16 mouse cellular contexts compared by ENCODE assay signal in the genomic region with DNA sequence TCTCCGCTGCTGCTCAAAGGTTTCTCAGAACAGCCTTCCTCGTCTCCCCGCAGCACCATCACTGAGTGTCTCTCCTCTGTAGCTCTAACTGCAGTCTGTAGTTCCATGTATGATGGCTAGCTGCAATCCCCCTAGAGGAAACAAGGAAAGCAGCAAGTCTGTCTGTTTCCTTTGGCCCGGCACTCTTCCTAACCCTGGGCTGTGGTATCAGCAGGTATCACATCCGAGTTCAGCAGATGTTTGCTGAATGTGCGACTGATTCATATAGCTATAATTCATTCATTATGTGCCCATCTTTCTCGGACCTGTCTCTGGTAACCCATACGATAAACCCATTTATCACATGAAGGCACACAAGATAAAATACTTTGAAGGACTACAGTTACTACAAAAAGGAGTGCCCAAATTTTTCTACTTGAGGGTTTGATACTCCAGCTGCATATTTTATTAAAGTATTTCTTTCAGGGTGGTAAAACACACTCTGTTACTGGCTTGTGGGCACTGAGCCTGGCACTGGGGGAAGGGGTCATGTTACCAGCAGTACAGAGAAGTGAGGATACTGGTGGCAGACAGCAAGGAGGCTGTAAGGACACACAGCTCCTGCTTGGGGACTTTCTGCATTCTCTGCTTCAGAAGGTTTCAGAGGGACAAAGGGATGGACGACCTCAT. TPM values are rescaled to one million over a fixed set of nuclear protein-coding genes. Genes with fewer than 3 reads are reported as not detected.
DNase-seq lines count a peak whose midpoint lies in the region; ATAC-seq lines count a peak whose summit lies in the region.
"Had no signal": no experiment of that assay in that cellular context is flagged by ENCODE, and none has a peak within 500 bp of the region (broad histone marks: within the 10 kb centered on the region; RNA-seq: fewer than 3 reads in every experiment).

No protein-coding gene starts in this region.

- no peaks in the 10 kb centered on the region for H3K36me3 ChIP-seq in heart, embryonic 12.5 days
- H3K36me3 ChIP-seq in liver, embryonic 12.5 days = no peaks in the 10 kb centered on the region
- H3K36me3 ChIP-seq: embryonic facial prominence, embryonic 13.5 days; limb, embryonic 15.5 days; midbrain, embryonic 12.5 days had no signal

- H3K27ac ChIP-seq in heart, embryonic 12.5 days (ENCODE audit: poor library complexity, severe bottlenecking) = no peak overlapping the region
- peak overlapping the region; percentile 88 for H3K27ac ChIP-seq in liver, embryonic 12.5 days
- H3K27ac ChIP-seq: embryonic facial prominence, embryonic 13.5 days; hindbrain, embryonic 14.5 days; limb, embryonic 15.5 days; midbrain, embryonic 12.5 days had no signal

- H3K4me3 ChIP-seq in heart, embryonic 12.5 days = no peak overlapping the region
- peak overlapping the region; percentile 4; the same call in 1 of the 2 replicates for H3K4me3 ChIP-seq in liver, embryonic 12.5 days
- H3K4me3 ChIP-seq: embryonic facial prominence, embryonic 13.5 days; limb, embryonic 15.5 days; midbrain, embryonic 12.5 days had no signal

- peaks cover 9% of the 10 kb centered on the region for H3K4me1 ChIP-seq in heart, embryonic 12.5 days (replicated peaks)
- peaks cover 56% of the 10 kb centered on the region for H3K4me1 ChIP-seq in liver, embryonic 12.5 days
- H3K4me1 ChIP-seq: embryonic facial prominence, embryonic 13.5 days; limb, embryonic 15.5 days; midbrain, embryonic 12.5 days had no signal

- WGBS in heart, embryonic 12.5 days = 38% methylated on average over 9 of the region's 9 CpGs
- WGBS in liver, embryonic 12.5 days (ENCODE audit: insufficient replicate concordance) = 33% methylated on average over 9 of the region's 9 CpGs

- H3K9me3 ChIP-seq in heart, embryonic 12.5 days (replicated peaks) = no peaks in the 10 kb centered on the region
- H3K9me3 ChIP-seq in liver, embryonic 12.5 days (replicated peaks) = no peaks in the 10 kb centered on the region
- H3K9me3 ChIP-seq: embryonic facial prominence, embryonic 13.5 days; limb, embryonic 15.5 days; midbrain, embryonic 12.5 days had no signal

- ATAC-seq in heart, embryonic 12.5 days (ENCODE audit: insufficient number of reproducible peaks, low FRiP score) = peak; percentile 48; the same call in 1 of the 2 replicates
- peak; percentile 75 for ATAC-seq in liver, embryonic 12.5 days
- ATAC-seq: CD4-positive, CD25-positive, alpha-beta regulatory T cell, adult 4 months had no signal

- 0 out of 2 replicates have a peak, but pooled peaks cover 3% of the 10 kb centered on the region for H3K27me3 ChIP-seq in heart, embryonic 12.5 days (replicated peaks)
- H3K27me3 ChIP-seq in liver, embryonic 12.5 days (replicated peaks) = no peaks in the 10 kb centered on the region
- H3K27me3 ChIP-seq: embryonic facial prominence, embryonic 13.5 days; limb, embryonic 15.5 days; midbrain, embryonic 12.5 days had no signal

- no peak overlapping the region for H3K9ac ChIP-seq in heart, embryonic 12.5 days
- peak overlapping the region; percentile 59 for H3K9ac ChIP-seq in liver, embryonic 12.5 days
- H3K9ac ChIP-seq: embryonic facial prominence, embryonic 13.5 days; hindbrain, embryonic 14.5 days; limb, embryonic 15.5 days; midbrain, embryonic 12.5 days had no signal

- no peak for DNase-seq in heart, adult 8-10 months (ENCODE audit: low spot score)
- peak; percentile 29 for DNase-seq in retina, embryonic 14.5 days (ENCODE audit: low spot score)
- no peak for DNase-seq in retina, postnatal 1 day
- DNase-seq in urinary bladder, adult 2 months (ENCODE audit: low spot score) = no peak
- DNase-seq in right cerebral cortex, postnatal 14 days = no peak
- no peak for DNase-seq in right cerebral cortex, postnatal 36 days (ENCODE audit: low spot score in 2 of 2)
- DNase-seq: cerebellum, adult 9-11 months; heart, adult 11 months; thymus, postnatal 25 days had no signal

- 0 out of 2 replicates have a peak overlapping the region, but pooled peaks have one; percentile 2 for H3K4me2 ChIP-seq in heart, embryonic 12.5 days
- peak overlapping the region; percentile 50 for H3K4me2 ChIP-seq in liver, embryonic 12.5 days
- H3K4me2 ChIP-seq: embryonic facial prominence, embryonic 13.5 days; hindbrain, embryonic 14.5 days; limb, embryonic 15.5 days; midbrain, embryonic 12.5 days had no signal

RNA-seq across cellular contexts. Expression of a gene that starts 36.8 kb away (rescaled TPM):
- 23.9 and 25.4 TPM in 2 replicates for polyA plus RNA-seq in heart, embryonic 12.5 days (2016; fragmentation: Nextera tagmentation; extraction: Ambion mirVana)
- total RNA-seq in heart, adult 8-10 months (2022) = 1 to 10 TPM; 5.7 to 9.2 (median 8.4) TPM
- 8.8 and 9.5 TPM in 2 replicates for polyA plus RNA-seq in liver, embryonic 12.5 days (2016; fragmentation: Nextera tagmentation; extraction: Ambion mirVana)
- polyA plus RNA-seq in urinary bladder, adult 2 months (2012; rRNA removed) = 19.9 and 20.7 TPM in 2 replicates
